Mouse (Mus musculus) urinary bladder, postnatal 10 days (tissue): ENCODE results near the gene Sub1.

Source experiments
- DNase-seq: peaks from one replicate; pipeline ENCODE4 v3.0.0; 2022; ENCODE audit warnings: low spot score

The Sub1 gene

DNA sequence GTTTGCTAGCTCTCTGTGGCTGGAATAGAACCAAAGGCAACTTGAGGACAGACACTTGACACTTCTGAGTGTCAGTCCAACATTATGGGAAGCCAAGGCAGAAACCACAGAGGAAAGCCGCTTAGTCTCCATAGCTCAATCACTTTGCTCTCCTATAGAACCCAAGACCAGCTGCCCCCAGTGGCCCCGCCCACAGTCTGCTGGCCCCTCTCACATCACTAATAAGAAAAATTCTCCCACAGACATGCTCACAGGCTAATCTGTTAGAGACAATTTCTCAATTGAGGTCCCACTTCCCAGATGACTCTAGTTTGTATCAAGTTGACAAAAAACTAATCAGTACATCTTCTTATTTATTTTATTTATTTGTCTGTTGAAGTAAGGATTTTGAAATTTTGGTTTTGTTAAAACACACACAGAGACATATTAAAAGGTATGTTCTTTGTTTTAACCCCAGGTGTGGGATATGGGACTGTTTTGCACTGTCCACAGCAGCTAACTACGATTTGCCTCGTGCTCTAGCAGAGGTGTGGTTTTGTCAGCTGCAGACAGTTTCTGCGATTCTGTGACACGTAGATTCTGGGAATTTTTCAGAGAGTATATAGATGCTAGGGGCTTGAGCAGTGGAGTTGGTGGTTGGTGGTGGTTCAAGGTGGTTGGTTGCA is 16.9 kb upstream of the Sub1 start:
- DNase-seq, result no peak

DNA sequence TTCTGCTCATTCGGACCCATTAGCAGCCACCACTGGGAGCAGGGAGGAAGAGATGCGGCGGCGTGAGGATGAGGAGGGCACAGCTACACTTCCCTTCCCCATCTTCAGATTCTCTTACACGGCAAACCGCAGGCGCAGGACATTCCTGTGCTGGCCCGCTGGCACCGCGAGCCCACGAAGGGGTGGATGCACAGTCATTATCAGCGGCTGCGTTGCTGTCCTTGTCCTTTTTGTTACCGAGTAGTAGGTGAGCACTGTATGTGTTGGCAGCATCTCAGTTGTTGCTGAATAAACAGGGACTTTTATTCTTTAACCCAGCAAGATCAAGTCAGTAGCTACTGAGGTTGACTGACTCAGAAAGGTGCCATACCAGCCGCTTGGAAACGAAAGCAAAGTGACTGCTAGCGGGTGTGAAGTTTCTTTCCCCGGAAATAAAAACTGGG is 13.8 kb upstream of the Sub1 start:
- DNase-seq, result no peak

DNA sequence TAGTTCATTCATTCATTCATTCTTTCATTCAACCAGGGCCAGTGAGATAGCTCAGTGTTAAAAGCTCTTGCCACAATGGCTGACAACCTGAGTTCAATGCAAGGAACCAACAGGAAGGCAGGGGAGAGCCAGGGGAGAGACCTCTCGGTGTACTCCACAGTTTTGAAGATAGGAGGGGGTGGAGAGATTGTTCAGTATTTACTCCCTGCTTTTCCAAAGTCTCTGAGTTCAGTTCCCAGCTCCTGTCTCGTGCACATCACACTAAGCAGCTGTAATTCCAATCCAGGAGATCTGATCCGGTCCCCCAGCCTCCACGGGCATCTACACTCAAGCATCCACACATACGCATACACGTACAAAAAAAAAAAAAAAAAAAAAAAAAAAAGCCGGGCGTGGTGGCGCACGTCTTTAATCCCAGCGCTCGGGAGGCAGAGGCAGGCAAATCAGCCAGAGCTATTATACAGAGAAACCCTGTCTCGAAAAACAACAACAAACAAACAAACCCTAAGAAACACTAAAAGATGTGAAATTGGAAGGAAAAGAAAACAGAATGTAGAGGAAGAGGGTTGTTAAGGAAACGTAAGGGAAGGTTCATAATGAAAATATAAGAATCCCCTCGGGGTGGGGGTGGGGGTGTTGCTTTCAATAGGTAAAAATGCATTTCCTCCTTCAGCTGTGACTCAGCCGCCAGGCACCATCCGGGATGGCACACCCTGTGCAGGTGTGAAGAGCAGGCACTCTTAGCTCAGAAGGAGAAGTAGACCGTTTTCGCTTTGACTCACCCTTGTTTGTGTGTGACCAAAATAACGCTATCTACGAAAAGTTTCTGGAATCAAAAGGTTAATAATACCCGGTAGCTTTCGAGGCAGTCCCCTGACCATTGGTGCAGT is 13.2 kb upstream of the Sub1 start:
- no peak for DNase-seq

DNA sequence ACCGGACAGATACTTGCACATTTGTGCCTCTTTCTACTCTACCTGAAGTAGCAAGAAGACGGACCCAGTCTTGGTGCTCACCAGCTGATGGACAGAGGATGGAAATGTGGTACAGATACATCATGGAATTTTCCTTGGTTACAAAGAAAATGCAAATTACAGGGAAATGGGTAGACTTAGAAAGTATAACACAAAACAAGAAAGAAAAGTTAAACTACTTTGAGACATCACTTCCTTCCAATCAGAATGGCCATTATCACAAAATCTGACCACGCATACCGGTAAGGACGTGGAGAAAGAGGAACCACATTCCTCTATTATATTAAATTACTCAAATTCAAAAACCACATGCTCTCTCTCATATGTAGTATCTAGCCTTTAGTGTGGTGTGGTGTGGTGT is 12.1 kb upstream of the Sub1 start:
- no peak for DNase-seq

DNA sequence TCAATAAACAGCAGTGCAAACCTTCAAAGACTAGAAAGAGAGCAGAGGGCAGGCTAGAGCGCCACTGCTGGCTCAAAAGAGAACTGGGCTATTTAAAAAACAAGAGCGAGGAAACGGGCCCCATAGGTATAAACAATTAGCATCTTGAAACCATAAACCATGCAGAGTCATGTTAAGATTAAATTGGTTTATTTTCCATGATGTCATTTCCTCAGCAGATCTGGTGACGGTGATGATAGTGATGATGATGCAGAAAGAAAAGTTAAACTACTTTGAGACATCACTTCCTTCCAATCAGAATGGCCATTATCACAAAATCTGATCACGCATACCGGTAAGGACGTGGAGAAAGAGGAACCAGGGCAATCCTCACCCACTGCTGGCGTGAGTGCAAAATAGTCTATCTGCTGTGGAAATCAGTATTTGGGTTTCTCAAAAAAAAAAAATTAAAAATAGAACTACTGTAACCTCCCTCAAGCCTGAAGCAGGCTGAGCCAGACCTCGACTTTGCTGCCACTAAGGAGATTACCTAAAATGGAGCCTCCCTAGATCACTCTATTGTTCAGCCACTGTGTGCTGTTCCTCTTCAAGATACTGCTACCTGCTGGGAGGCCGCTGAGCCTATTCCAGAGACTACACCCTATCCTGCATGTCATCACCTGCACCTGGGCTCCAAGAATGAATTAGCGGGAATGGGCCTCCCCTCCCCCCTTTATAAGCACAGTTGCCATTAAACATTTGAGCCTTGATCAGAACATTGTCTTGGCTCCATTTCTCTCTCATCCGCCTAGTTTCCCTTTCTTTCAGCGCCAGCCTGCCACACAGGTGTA is 11.4 kb upstream of the Sub1 start:
- no peak for DNase-seq

DNA sequence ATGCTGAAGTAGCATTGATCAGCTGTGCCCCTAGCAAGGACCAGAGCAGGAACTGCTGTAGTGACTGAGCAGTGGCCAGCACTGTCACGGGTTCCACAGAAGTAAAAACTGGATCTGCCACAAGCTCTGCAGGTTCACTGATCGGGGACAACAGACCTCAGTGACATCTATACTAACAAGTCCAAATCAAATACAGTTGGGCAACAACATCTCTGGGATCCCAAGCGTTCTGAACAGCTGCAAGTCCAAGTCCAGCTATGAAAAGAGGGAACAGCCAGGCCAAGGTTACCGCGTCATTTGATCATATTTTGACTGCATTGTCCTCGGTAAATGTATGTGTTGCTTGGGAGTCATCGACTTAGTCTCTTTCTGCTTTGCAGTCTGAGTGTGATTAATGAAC is 10.6 kb upstream of the Sub1 start:
- no peak for DNase-seq

DNA sequence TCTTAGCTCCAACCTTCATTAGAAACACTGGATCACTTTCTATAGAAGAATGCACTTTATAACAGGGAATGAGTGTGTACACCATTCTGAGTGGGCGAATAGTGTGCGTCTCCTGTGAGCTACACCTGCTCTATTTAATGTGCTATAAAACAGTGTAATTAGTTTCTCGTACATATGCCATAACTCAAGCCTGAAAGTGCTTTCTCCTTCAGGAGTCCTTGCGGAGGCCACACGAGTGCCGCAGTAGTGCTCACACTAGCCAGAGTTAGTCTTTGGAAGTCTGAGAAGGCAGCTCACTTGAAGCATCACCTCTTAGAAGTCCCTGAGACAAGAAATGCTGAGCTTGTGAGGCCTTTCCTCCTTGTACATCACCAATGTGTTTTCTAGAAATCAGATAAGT is 9.4 kb upstream of the Sub1 start:
- no peak for DNase-seq

DNA sequence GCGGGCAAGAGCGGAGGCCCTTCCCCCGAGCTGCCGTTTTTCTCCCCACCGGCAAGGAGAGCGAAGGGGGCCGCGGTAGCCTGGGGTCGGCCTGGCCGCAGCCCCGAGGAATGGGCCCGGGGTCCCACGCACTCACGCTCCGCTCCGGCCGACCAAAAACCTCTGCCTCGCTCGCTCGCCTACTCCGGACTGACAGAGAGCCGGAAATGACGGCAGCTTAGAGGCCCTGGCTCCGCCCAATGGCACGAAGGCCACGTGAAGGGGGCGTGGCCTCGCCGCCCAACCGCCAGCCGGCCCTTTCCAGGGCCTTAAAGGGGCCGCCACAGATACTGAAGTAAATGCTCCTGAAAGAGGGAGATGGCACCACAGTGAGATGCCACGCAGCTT is 975 bp downstream of the Sub1 start:
- DNase-seq, result peak; percentile 77

DNA sequence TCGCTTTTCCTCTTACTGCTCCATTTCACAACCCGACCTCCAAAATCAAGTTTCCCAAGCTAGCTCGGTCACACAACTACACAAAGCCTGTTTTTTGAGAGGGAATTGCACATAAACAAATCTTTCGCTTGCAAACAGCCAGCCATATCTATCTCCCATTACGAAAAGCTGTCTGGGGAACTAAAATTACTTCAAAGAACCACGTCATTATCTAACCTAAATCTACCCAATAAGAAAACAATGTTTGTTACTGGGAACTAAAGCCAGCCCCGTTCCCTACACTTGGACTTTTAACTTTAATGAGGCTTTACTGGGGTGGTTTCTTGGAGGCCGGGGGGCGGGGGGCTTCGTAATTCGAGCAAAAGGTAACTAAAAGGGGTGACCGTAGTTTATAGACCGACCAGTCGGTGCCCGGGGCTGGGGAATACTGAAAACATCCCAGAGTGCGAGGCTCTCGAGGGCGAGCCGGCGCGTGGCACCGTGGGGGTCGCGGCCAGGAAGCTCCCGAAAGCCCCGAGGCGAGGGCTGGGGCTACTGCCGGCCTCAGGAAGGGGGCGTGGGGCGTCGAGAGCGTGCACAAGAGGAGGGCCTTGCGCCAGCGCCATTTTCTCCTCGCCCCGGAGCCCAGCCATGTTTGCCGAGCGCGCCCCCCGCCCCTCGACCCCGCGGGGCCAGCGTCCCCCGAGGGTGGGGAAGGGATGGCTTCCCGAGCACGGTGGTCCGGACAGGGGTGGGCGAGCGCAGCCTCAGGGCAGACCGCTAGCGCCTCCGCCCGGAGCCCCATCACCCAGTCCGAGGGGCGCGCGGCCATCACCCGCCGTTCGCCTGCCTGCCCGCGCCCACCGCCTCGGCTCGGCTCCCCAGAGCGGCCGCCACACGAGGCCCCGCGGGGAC is 1.6 kb downstream of the Sub1 start:
- DNase-seq, result no peak

DNA sequence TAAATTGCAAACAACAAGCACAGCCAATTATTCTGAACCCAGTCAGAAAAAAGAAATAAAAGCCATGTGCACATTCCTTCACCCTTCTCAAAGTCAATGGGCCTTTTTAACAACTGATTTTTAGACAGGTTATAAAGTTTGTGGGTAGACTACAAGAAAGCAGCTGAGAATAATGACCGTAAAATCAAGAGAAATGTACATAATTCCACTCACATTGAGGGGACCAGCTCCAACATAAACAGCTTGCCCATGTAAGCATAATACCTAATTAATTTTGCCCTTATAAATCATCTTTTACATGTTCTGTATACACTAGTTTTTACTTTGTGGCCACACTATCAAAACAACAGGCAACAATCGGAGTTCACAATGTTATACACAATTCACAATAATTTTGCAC is 2.8 kb downstream of the Sub1 start:
- DNase-seq, result no peak

DNA sequence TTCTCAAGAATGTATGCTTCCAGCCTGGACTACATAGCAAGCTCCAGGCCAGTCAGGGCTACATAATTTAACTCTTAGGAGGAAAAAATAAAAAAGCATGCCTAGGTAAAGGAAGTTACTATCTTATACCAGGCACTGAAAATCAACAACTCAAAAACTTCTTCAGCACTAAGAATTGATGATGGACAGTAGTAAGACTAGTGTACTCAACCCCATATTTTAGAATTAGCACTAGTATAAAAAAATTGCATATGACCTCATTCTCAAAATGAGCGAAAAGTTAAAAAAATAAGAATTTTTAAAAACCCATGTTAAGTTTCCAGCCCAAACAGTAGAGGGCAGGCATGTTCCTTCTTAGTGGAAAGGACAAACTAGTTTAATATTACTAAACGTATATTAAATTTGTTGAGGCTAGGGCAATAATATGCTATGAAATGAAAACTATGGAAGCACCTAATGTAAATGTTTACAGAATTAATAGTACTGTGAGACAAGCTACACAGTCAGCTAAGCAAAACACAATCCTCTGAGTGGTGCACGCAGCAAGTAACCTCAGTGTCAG is 5.2 kb downstream of the Sub1 start:
- DNase-seq, result no peak

DNA sequence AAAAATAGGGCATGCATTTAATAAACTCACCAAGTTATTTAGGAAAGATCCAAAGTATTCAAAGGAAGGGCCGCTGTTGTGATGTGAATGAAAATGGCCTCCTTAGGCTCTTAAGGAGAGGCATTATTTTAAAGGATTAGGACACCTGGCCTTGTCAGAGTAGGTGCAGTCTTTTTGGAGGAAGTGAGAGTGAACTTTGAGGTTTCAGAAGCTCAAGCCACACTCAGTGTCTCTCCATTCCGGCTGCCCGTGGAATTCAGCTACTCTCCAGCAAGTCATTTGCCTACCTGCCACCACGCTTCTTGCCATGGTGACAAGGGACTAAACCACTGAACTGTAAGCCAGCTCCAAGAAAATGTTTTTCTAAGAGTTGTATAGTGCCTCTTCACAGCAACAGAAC is 8.2 kb downstream of the Sub1 start:
- DNase-seq, result no peak

DNA sequence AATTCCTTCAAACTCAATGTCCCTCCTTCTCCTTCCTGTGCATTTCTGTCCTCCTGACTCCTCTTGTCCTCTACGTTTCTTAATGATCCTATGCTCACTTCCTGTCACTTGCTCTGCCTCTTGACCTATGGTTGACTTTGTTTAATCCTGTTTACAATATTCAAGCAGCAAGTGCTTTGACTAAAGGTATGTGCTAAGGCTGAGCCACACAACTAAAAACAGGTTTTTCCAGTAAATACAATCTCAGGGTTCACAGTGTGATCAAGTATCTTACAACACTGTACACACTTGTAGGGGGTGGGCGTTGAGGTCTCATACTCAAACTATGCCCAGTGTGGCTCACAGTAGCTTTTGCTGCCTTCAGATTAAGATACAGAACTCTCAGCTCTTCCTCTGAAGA is 8.9 kb downstream of the Sub1 start:
- DNase-seq, result no peak

DNA sequence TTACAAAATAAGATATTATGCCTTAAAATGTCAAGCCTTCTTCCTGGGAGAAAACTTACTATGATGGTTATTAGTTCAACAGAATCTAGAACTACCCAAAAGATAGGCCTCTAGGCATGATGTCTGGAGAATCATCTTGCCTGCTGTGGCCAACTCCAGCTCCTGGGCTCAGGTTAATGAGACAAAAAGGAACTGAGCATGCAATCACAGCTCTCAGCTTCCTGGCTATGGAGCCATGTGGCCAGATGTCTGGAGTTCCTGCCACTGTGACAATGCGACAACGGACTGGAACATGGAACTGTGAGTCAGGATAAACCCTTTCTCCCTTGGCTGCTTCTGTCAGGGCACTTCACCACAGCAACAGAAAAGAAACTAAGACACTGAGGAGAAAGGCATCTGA is 14.8 kb downstream of the Sub1 start:
- DNase-seq, result no peak

DNA sequence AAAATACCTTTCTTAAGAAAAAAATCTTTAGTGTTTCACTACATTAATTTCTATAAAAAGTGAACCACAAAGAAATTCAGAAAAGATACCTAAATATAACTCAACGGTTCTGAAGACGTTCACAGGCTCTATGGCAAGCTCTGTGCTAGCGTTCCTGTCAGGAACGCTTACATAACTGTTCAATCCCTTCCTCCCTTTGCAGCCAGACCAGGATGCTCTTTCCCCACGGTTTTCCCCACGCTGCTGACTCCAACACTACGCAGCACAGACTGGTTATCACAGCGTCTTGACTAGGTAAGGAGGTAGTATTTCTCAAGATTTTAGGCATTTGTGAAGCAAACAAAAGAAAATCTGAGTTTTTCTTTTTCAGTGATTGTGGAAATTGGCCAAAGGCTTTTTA is 15.3 kb downstream of the Sub1 start:
- DNase-seq, result no peak

DNA sequence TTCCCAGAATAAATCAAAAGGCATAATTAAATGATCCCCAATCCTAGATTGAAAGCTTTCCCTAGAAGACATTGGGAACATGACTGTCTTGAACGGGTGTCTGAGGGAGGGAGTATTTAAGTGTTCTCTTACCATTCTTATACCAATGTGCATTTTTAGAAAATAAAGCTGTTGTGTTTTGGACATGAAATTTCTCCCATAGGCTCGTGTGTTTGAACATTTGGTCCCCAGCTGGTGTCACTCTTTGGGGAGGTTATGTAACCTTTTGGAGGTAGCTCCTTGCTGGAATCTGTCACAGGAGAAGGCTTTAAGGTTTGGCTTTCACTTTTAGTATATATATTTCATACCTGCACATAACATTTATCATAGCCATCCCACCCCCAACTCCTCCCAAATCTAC is 18.6 kb downstream of the Sub1 start:
- DNase-seq, result no peak

DNA sequence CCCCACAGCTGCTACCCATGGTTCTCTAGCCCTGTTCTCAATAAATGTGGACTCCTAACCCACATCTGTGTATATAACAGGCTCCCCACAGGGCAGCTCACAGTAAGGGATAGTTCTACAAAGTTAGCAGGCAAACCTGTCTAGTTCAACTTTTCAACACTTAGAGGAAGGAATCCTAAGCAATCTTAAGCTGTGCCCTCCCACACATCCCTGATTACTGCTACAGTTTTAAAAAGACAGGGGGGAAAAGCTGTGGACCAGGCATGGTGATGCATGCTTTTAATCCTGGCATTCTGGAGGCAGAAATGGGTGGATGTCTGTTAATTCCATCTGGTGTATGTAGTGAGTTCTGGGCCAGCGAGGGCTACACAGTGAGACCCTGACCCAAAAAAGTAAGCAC is 19.7 kb downstream of the Sub1 start:
- no peak for DNase-seq

DNA sequence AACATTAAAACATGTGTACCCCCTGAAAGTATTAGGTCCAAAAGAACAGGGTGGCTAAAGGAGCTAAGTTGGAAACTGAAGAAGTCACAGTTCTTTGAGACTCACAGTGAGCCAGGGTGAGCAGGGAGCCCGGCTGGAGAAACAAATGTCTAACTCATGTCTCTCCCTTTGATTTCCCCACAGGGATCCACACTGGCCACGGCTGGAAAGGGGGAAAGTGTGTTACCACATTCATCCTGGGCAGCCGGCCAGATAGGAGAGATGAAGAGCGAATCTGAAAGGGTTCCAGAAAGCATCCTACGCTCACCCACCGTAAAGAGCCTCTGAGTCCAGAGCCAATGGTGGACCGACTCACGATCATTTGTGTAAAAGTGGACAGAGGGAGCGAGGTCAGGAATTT is 20.9 kb downstream of the Sub1 start:
- no peak for DNase-seq

DNA sequence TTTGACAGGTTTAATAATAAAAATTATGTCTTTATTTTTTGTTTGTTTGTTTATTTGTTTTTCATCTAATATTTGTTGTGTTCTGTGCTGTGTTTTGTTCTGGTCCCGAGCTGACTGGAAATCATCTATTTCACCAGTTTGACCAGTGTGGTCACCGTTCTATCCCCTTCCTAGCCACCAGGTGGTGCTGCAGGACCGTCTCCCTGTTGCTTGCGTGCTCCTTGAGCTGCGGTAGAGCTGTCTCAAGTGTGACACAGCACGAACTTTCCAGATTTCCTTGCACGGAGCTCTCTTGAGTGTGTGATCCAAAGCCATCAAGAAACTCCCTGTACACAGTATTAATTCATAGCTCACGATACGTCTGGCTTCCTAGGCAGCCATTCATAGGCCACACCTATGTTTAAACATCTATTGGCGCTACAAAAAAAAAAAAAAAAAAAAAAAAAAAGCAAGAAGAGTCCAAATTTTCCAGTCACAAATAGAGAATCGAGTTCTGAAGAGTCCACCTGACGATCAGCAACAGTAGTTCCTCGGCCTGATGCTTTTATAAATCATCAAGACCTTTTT is 24.8 kb downstream of the Sub1 start:
- peak; percentile 40 for DNase-seq

DNA sequence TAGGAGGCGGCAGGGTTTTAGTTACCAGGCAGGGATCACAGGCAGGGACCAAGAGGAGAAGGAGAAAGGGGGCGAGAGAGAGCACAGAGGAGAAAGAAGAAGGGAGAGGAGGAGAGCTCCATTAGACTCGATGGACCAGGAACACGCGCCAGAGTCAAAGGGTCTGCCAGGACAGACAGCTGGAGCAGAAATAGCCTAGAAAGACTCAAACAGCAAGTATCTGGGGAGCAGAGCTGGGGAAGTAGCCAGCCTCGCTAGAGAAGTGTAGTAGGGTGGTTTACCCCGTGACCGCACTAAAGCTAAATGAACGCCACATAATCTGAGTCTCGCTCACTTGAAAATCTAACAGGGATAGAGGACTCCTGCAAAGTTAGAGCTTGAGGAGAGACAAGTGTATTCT is 26.2 kb downstream of the Sub1 start:
- DNase-seq, result no peak

DNA sequence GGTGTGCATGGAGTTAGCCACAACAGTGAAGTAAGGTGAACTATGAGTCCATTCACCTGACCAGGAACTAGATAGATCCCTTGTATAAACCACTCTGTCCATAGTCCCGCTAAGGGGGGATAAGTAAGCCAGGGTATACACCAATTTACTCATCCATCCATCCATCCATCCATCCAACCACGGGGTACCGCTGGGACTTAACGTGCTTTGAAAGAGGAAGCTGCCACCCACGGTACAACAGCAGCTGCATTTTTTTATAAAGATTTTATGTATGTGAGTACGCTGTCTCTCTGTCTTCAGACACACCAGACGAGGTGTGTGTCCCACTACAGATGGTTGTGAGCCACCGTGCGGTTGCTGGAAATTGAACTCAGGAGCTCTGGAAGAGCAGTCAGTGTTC is 27.9 kb downstream of the Sub1 start:
- DNase-seq, result no peak
